Mouse (Mus musculus): Measurements from ENCODE around the gene Strn3. TPM values are rescaled to one million over a fixed set of nuclear protein-coding genes. Genes with fewer than 3 reads are reported as not detected.
A peak's percentile ranks its signal among the peaks of the same experiment; 100 is the strongest.

Strn3 gene
- polyA plus RNA-seq, 1 experiment, result 31.3 TPM

- TF ChIP-seq TCF12 (IDR thresholded peaks at IDR 0.05; ENCODE audit: insufficient read depth, poor library complexity, severe bottlenecking), result no peak
- peak; percentile 79 for TF ChIP-seq USF1 (IDR thresholded peaks at IDR 0.05; ENCODE audit: low read depth)
- H3K4me2 ChIP-seq (ENCODE audit: low read depth), result no peak overlapping the region
- H3K27me3 ChIP-seq (ENCODE audit: control insufficient read depth, insufficient read depth, insufficient read length), result no peaks in the 10 kb centered on the region
- H3K4me3 ChIP-seq, result no peak overlapping the region
- H3K79me2 ChIP-seq (ENCODE audit: control insufficient read depth, insufficient read depth), result no peaks in the 10 kb centered on the region
- no peaks in the 10 kb centered on the region for H3K36me3 ChIP-seq (ENCODE audit: control insufficient read depth, insufficient read depth)
- no peak overlapping the region for H3ac ChIP-seq (ENCODE audit: control insufficient read depth, insufficient read length)
Observed at GRCm38 (mm10) chr12:51706673-51707235, 15.1 kb upstream of the Strn3 start.

GRCm38 (mm10) chr12:51705778-51706177 lies 14.1 kb upstream of the Strn3 start:
- H3K36me3 ChIP-seq (ENCODE audit: control insufficient read depth, insufficient read depth), result no peaks in the 10 kb centered on the region
- no peak overlapping the region for H3ac ChIP-seq (ENCODE audit: control insufficient read depth, insufficient read length)
- TF ChIP-seq E2F4 (IDR thresholded peaks at IDR 0.05; ENCODE audit: insufficient read depth) (no peak), TCF12 (IDR thresholded peaks at IDR 0.05; ENCODE audit: insufficient read depth, poor library complexity, severe bottlenecking) (no peak), MAX (IDR thresholded peaks at IDR 0.05; ENCODE audit: low read depth) (no peak), CEBPB (IDR thresholded peaks at IDR 0.05; ENCODE audit: insufficient read depth, poor library complexity, severe bottlenecking) (no peak), REST (IDR thresholded peaks at IDR 0.05; ENCODE audit: insufficient read depth, insufficient read length) (no peak), MYOG (IDR thresholded peaks at IDR 0.05; ENCODE audit: control insufficient read depth in 1 of 3, insufficient read depth in 1 of 3, insufficient read length in 2 of 3, low read depth in 2 of 3) (no peak), USF1 (IDR thresholded peaks at IDR 0.05; ENCODE audit: low read depth) (no peak), MYOD1 (IDR thresholded peaks at IDR 0.05; ENCODE audit: control insufficient read depth in 1 of 3, insufficient read length in 2 of 3, low read depth in 2 of 3) (no peak), POLR2A (IDR thresholded peaks at IDR 0.05; ENCODE audit: insufficient read length, low read depth) (no peak), POLR2AphosphoS2 (IDR thresholded peaks at IDR 0.05; ENCODE audit: insufficient read length, low read depth) (no peak), TCF3 (IDR thresholded peaks at IDR 0.05; ENCODE audit: insufficient read length, low read depth) (no peak), SRF (IDR thresholded peaks at IDR 0.05; ENCODE audit: control insufficient read depth, insufficient read length, low read depth) (no peak)
- H3K79me2 ChIP-seq (ENCODE audit: control insufficient read depth, insufficient read depth), result no peaks in the 10 kb centered on the region
- H3K4me2 ChIP-seq (ENCODE audit: low read depth), result no peak overlapping the region
- no peak overlapping the region for H3K4me3 ChIP-seq
- H3K27me3 ChIP-seq (ENCODE audit: control insufficient read depth, insufficient read depth, insufficient read length), result no peaks in the 10 kb centered on the region

GRCm38 (mm10) chr12:51704572-51704971 lies 12.9 kb upstream of the Strn3 start:
- no peak for TF ChIP-seq USF1 (IDR thresholded peaks at IDR 0.05; ENCODE audit: low read depth)
- no peak for TF ChIP-seq E2F4 (IDR thresholded peaks at IDR 0.05; ENCODE audit: insufficient read depth)
- no peak for TF ChIP-seq MAX (IDR thresholded peaks at IDR 0.05; ENCODE audit: low read depth)
- TF ChIP-seq MYOD1 (IDR thresholded peaks at IDR 0.05; ENCODE audit: control insufficient read depth in 1 of 3, insufficient read length in 2 of 3, low read depth in 2 of 3), result no peak
- no peak for TF ChIP-seq POLR2AphosphoS2 (IDR thresholded peaks at IDR 0.05; ENCODE audit: insufficient read length, low read depth)
- no peak for TF ChIP-seq CEBPB (IDR thresholded peaks at IDR 0.05; ENCODE audit: insufficient read depth, poor library complexity, severe bottlenecking)
- TF ChIP-seq MYOG (IDR thresholded peaks at IDR 0.05; ENCODE audit: control insufficient read depth in 1 of 3, insufficient read depth in 1 of 3, insufficient read length in 2 of 3, low read depth in 2 of 3), result no peak
- TF ChIP-seq REST (IDR thresholded peaks at IDR 0.05; ENCODE audit: insufficient read depth, insufficient read length), result no peak
- no peak for TF ChIP-seq TCF3 (IDR thresholded peaks at IDR 0.05; ENCODE audit: insufficient read length, low read depth)
- TF ChIP-seq SRF (IDR thresholded peaks at IDR 0.05; ENCODE audit: control insufficient read depth, insufficient read length, low read depth), result no peak
- no peak for TF ChIP-seq POLR2A (IDR thresholded peaks at IDR 0.05; ENCODE audit: insufficient read length, low read depth)
- no peak for TF ChIP-seq TCF12 (IDR thresholded peaks at IDR 0.05; ENCODE audit: insufficient read depth, poor library complexity, severe bottlenecking)
- no peak overlapping the region for H3K4me3 ChIP-seq
- no peaks in the 10 kb centered on the region for H3K27me3 ChIP-seq (ENCODE audit: control insufficient read depth, insufficient read depth, insufficient read length)
- H3ac ChIP-seq (ENCODE audit: control insufficient read depth, insufficient read length), result no peak overlapping the region
- no peaks in the 10 kb centered on the region for H3K79me2 ChIP-seq (ENCODE audit: control insufficient read depth, insufficient read depth)
- no peak overlapping the region for H3K4me2 ChIP-seq (ENCODE audit: low read depth)
- H3K36me3 ChIP-seq (ENCODE audit: control insufficient read depth, insufficient read depth), result no peaks in the 10 kb centered on the region

- peak overlapping the region; percentile 26 for H3K4me2 ChIP-seq (ENCODE audit: low read depth)
- no peaks in the 10 kb centered on the region for H3K27me3 ChIP-seq (ENCODE audit: control insufficient read depth, insufficient read depth, insufficient read length)
- TF ChIP-seq MYOD1 (IDR thresholded peaks at IDR 0.05; ENCODE audit: control insufficient read depth in 1 of 3, insufficient read length in 2 of 3, low read depth in 2 of 3), result peak; percentile 49 to 99 (median 94)
- peak; percentile 24 for TF ChIP-seq POLR2A (IDR thresholded peaks at IDR 0.05; ENCODE audit: insufficient read length, low read depth)
- peak; percentile 83 for TF ChIP-seq TCF3 (IDR thresholded peaks at IDR 0.05; ENCODE audit: insufficient read length, low read depth)
- TF ChIP-seq MAX (IDR thresholded peaks at IDR 0.05; ENCODE audit: low read depth), result no peak
- no peak for TF ChIP-seq CEBPB (IDR thresholded peaks at IDR 0.05; ENCODE audit: insufficient read depth, poor library complexity, severe bottlenecking)
- TF ChIP-seq MYOG (IDR thresholded peaks at IDR 0.05; ENCODE audit: control insufficient read depth in 1 of 3, insufficient read depth in 1 of 3, insufficient read length in 2 of 3, low read depth in 2 of 3), result peak; percentile 50 to 98 (median 94)
- no peak for TF ChIP-seq USF1 (IDR thresholded peaks at IDR 0.05; ENCODE audit: low read depth)
- TF ChIP-seq TCF12 (IDR thresholded peaks at IDR 0.05; ENCODE audit: insufficient read depth, poor library complexity, severe bottlenecking), result peak; percentile 69
- no peak for TF ChIP-seq E2F4 (IDR thresholded peaks at IDR 0.05; ENCODE audit: insufficient read depth)
- TF ChIP-seq REST (IDR thresholded peaks at IDR 0.05; ENCODE audit: insufficient read depth, insufficient read length), result no peak
- no peak for TF ChIP-seq POLR2AphosphoS2 (IDR thresholded peaks at IDR 0.05; ENCODE audit: insufficient read length, low read depth)
- peak; percentile 57 for TF ChIP-seq SRF (IDR thresholded peaks at IDR 0.05; ENCODE audit: control insufficient read depth, insufficient read length, low read depth)
- no peak overlapping the region for H3ac ChIP-seq (ENCODE audit: control insufficient read depth, insufficient read length)
- H3K36me3 ChIP-seq (ENCODE audit: control insufficient read depth, insufficient read depth), result no peaks in the 10 kb centered on the region
- no peaks in the 10 kb centered on the region for H3K79me2 ChIP-seq (ENCODE audit: control insufficient read depth, insufficient read depth)
- H3K4me3 ChIP-seq, result no peak overlapping the region
Observed at GRCm38 (mm10) chr12:51703859-51704258, 12.2 kb upstream of the Strn3 start.

GRCm38 (mm10) chr12:51701723-51702122 lies 10.0 kb upstream of the Strn3 start:
- no peaks in the 10 kb centered on the region for H3K27me3 ChIP-seq (ENCODE audit: control insufficient read depth, insufficient read depth, insufficient read length)
- no peak overlapping the region for H3ac ChIP-seq (ENCODE audit: control insufficient read depth, insufficient read length)
- H3K4me3 ChIP-seq, result no peak overlapping the region
- TF ChIP-seq POLR2AphosphoS2 (IDR thresholded peaks at IDR 0.05; ENCODE audit: insufficient read length, low read depth), result no peak
- TF ChIP-seq TCF12 (IDR thresholded peaks at IDR 0.05; ENCODE audit: insufficient read depth, poor library complexity, severe bottlenecking), result no peak
- no peak for TF ChIP-seq CEBPB (IDR thresholded peaks at IDR 0.05; ENCODE audit: insufficient read depth, poor library complexity, severe bottlenecking)
- no peak for TF ChIP-seq MAX (IDR thresholded peaks at IDR 0.05; ENCODE audit: low read depth)
- TF ChIP-seq E2F4 (IDR thresholded peaks at IDR 0.05; ENCODE audit: insufficient read depth), result no peak
- TF ChIP-seq MYOG (IDR thresholded peaks at IDR 0.05; ENCODE audit: control insufficient read depth in 1 of 3, insufficient read depth in 1 of 3, insufficient read length in 2 of 3, low read depth in 2 of 3), result no peak
- no peaks in the 10 kb centered on the region for H3K36me3 ChIP-seq (ENCODE audit: control insufficient read depth, insufficient read depth)
- H3K4me2 ChIP-seq (ENCODE audit: low read depth), result no peak overlapping the region
- no peaks in the 10 kb centered on the region for H3K79me2 ChIP-seq (ENCODE audit: control insufficient read depth, insufficient read depth)

All from myocyte (in vitro differentiated cells).